Mouse (Mus musculus) erythroid progenitor cell, adult 5-6 weeks (primary cell): ENCODE measurements around the gene Zfp683. TPM values are rescaled to one million over a fixed set of nuclear protein-coding genes. Genes with fewer than 3 reads are reported as not detected.

Experiments
- ATAC-seq: replicated peaks from 2 replicates; pipeline ENCODE4 v1.8.0; 2016; ENCODE audit warnings: moderate number of reproducible peaks, mild to moderate bottlenecking, moderate TSS enrichment, inconsistent platforms; ENCODE audit not compliant: poor library complexity, low FRiP score, severe bottlenecking
- total RNA-seq, 2 experiments: library from RNA; stranded (forward) in 1 of 2; stranded (reverse) in 1 of 2; fragments of 150-400 nt in 1 of 2; fragments of 186-747, 209-891 nt in 1 of 2; gene quantifications; 2 replicates each; pipeline versions ENCODE4 v1.2.3 to v1.2.4; 2015 to 2017; ENCODE audit warnings: low replicate concordance in 2 of 2

Zfp683 gene
- total RNA-seq, 2 experiments from 2014 or later: not detected

DNA sequence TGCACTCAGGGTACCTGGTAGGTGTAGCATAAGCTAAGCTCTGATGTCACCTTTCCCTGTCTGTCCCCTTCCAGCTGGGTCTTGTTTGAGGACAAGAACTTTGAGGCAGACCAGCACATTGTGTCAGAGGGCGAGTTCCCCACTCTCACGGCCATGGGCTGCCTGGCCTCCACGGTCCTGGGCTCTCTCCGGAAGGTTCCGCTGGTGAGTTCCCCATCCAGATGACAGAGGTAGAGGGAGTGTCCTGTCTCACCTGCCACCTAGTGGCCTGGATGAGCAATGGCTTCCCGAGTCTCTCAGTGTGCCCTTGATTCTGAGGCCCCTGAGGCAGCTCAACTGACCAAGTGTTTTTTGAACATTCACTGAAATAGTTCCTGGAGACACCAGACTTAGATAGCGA, 33.8 kb downstream of the Zfp683 start:
- ATAC-seq: peak; percentile 79

DNA sequence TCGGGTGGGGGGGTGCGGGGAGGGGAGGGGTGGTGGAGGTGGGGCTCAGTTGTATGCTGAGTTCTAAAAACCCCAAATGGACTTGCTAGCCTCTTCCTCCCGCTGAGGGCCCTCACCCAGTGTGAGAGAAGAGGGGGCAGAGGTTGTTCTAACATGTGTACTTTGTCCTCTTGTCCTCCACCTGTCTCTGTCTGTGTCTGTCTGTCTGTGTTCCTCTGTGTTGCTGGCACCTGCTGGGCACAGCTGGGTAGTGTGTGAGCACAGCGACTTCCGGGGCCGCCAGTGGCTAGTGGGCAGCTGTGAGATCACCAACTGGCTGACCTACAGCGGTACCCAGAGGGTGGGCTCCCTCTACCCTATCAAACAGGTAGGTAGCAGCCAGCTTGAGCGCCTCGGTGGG, 35.4 kb downstream of the Zfp683 start:
- no peak for ATAC-seq

DNA sequence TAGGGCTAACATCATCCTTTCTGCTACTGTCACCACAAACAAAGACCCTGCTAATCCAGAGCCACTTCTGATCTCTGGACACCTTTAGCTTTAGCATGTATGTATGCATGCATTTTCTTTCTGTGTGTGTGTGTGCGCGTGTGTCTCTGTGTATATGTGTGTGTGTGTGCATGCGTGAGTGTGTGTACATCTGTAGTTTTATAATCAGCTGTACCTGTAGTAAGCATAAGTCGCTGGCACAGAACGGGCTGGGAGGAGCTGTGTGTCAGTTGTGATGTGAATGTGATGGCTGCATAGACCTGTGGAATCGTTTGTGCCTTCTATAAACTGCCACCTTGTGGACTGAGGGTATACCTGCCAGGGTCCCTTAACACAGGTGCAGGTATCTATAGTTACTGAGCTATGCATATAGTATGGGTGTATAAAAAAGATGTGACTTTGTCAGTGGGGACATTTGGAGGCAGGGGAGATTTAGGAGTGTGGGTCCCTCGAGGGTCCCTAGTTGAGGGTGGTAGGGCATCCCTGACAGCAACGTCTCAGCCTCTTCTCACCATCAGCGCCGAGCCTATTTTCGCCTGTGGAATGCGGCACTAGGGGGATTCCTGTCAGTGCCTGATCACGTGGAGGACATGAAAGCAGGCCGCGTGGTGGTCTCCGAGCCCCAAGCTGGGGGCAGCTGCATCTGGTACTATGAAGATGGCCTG, 37.0 kb downstream of the Zfp683 start:
- no peak for ATAC-seq

DNA sequence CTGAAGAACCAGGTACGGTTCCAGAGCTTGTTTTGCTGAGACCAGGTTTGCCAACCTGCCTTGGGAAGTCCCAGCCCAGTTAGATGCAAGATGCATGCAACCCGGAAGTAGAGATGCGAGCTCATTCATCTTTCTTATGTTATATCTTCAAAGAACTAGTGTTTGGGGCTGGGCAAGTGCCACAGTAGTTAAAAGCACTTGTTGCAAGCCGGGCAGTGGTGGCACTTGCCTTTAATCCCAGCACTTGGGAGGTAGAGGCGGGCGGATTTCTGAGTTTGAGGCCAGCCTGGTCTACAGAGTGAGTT, 37.5 kb downstream of the Zfp683 start:
- no peak for ATAC-seq

DNA sequence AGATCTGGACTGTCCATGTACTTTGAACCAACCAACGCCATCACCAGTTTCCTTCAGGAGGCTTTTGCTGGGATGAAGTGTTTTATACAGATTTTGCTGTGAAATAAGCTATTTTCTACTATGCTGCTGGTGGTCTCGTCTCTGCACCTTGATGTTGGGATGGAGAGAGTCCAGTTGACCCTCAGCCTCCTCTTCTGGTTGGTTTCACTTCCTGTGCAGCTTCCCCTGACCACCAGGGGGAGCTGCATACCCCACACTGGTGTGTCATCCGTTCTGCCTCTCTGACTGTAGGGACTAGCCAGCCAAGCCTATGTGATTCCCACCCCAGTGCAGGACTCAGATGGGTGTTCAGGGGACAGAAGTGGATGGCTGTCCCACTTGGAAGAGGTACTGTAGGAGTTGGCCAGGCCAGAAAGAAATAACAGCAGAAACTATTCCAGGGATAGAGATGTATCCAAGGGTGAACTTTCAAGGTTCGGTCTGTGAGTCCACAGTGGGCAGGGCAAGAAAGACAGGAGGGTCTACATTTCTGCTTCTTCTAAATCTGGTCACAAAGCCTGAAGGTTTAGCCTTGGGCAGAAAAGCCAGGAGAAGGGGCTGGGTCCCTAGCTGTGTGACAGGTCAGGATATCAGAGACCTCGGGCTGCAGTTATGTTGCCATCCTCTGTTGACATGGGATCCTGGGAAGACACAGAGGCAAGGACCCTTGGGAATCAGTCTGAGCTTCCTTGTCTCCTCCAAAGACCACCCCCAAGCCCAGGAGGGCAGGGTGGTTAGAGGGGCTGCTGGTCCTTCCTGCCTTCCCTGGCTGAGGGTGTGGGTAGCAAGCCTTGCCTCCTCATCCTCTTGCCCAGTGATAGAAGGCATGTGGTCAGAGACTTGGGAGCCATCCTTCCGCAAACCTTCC, 39.0 kb downstream of the Zfp683 start:
- ATAC-seq: peak; percentile 70

- no peak for ATAC-seq
Measured at GRCm38 (mm10) chr4:134094004-134094564, 40.4 kb downstream of the Zfp683 start.

- ATAC-seq: no peak
Measured at GRCm38 (mm10) chr4:134094923-134095547, 41.4 kb downstream of the Zfp683 start, which contains the start of gene Cd52. Gene Cd52, minus strand, starts transcription at chr4:134095082.

- no peak for ATAC-seq
Measured at GRCm38 (mm10) chr4:134096120-134096519, 42.5 kb downstream of the Zfp683 start.

GRCm38 (mm10) chr4:134097015-134097608, 43.5 kb downstream of the Zfp683 start:
- ATAC-seq: no peak

DNA sequence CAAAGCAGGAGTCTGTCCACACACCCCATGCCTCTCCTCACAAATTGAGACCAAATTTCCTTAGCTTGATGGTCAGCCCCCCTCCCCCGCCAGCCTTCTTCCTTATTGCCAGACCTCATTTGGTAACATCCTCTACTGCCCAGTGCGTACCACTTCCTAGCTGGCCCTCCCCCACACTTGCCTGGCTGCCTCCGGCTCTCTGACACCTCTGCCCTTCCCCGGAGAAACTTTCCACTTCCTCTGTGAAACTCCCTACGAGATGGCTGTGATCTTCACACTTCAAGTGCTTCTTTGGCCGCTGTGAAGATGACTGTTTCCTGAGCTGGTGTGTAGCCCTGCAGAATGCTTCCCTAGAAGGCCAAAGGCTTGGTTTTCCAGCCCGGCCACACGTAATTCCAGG, 45.0 kb downstream of the Zfp683 start:
- ATAC-seq: no peak

DNA sequence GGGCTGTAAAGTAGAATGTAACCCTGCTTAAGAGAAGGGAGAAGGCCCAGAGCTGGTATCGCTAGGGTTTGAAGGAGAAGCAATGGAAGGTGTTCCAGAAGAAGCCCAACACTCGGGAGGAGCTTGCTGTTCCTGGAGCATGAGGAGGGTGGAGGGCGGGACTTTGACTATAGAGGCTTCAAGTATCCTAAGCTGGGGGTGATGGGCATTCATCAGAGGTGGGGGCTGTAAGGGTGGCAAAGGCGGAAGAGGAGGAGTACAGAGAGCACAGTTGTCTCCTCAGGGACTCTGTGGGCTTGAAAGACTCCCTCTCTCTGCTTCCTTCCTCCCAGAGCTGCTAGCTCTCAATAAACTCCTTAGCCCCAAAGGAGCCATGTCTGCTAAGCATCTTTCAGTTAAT, 46.6 kb downstream of the Zfp683 start:
- no peak for ATAC-seq

DNA sequence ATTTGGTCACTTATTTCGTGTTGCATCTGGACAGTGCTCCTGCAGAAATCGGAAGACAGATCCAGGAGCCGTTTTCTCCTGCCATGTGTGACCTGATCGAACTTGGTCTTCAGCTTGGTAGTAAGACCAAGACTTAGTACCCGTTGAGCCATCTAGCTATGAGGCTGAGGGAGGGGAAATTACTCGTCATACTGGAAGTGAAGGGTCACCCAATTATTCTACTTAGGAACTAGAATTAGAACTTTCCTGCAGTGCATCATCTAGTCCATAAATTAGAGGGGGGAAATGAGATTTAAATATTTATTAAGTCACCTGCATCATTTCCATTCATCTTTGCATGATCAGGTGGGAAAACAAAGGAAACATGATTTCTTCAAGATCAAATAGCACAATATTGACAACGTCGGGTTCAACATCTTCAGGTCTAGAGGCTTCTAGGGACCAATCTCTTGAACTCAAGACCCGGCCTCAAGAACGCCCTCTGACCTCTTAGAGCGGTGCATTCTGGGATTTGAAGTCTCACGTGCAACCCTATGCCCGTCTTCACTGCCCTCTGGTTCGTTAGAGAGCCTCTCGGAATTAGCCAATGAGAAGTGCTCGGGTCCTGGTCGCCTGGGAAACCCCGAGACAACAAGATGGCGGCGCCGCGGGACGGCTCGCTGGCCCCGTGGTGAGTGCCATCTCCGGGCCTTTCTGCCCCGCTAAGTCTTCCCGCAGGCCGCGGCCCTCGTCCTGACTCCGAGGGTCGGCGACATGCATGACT, 48.5 kb downstream of the Zfp683 start, which contains the start of gene Ubxn11:
TSS of gene Ubxn11 (plus strand) at position 592 of the 763 bp plus-strand sequence.
- peak; percentile 99 for ATAC-seq

DNA sequence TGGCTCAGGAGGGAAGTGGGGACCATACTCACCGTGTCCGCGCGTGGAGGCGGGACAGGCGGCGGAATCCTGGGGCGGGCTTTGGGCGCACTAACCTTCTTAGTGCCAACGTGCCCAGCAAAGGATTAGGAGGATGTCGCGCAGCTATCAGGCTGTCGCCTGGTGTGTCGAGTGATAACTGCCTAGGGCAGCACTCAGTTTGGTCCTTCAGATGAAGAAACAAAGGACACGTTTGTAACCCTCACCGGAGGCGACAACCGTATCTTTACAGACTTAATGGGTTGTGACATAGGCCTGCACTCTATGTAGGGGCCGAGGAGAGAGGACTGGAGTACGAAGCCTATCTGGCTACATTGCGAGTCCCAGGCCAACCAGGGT, 49.1 kb downstream of the Zfp683 start:
- ATAC-seq: peak; percentile 65

DNA sequence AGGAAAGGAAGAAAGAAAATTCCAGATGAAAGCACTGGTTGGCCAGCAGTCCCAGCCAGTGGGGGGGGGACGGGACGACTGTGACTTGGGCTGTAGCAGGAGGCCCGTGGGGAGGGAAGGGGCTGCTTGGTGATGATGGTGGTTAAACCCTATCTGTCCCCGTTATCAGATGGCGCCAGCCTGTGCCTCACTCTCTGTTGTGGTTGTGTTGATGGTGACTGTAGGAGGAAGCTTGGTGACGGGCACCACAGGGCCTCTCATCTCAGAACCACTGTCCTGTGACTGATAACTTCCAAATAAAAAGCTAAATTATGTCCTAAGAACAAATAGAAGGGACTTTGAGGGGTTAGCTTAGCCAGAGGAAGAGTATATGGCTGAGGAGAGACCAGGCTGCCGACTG, 52.5 kb downstream of the Zfp683 start:
- no peak for ATAC-seq

- ATAC-seq: no peak
Measured at GRCm38 (mm10) chr4:134107730-134108129, 54.1 kb downstream of the Zfp683 start.

GRCm38 (mm10) chr4:134108196-134108595, 54.6 kb downstream of the Zfp683 start:
- no peak for ATAC-seq
